Mouse (Mus musculus) brain, embryonic 14.5 days (tissue): Measurements from ENCODE around the gene Syt12.

ENCODE experiments used
- CTCF ChIP-seq: fragments of 200-500 bp; IDR thresholded peaks from 2 replicates; pipeline ENCODE4 v1.5.1; 2012; ENCODE audit warnings: inconsistent platforms, mild to moderate bottlenecking, moderate library complexity, borderline replicate concordance; ENCODE audit not compliant: insufficient read depth, insufficient read length; ENCODE audit errors: extremely low read depth
- POLR2A ChIP-seq: fragments of 200-500 bp; IDR thresholded peaks from 2 replicates; pipeline ENCODE4 v1.6.1; 2012; ENCODE audit warnings: mild to moderate bottlenecking, inconsistent platforms, borderline replicate concordance; ENCODE audit not compliant: poor library complexity, insufficient read depth, insufficient read length, severe bottlenecking; ENCODE audit errors: extremely low read depth

- TF ChIP-seq CTCF: no peak
- TF ChIP-seq POLR2A: no peak
These were observed 38.5 kb upstream of the Syt12 start for GRCm38 (mm10) chr19:4515746-4516145.
